Mouse (Mus musculus) lung, embryonic 14.5 days (tissue): Measurements from ENCODE around the gene Gm10840. TPM values are rescaled to one million over a fixed set of nuclear protein-coding genes. Genes with fewer than 3 reads are reported as not detected.
"Not testable (repeated sequence)": the region's sequence is repeated elsewhere in the genome, so short reads cannot be mapped to it uniquely, and the experiment has no call there.

Experiments used
- ATAC-seq: fragments of 200-750 bp; cut with Nextera tagmentation; 2 replicates; pipeline ENCODE4 v1.8.0; 2017; ENCODE audit warnings: mild to moderate bottlenecking, moderate TSS enrichment, moderate library complexity; ENCODE audit not compliant: insufficient read depth
- DNase-seq: peaks from one replicate; pipeline ENCODE4 v3.0.0-alpha.2; 2015
- H3K27ac ChIP-seq: fragments of 300-500 bp; sonication (generic); 2 replicates; pipeline ENCODE4 v1.5.1; 2014; ENCODE audit warnings: low read depth, mild to moderate bottlenecking, moderate library complexity
- H3K27me3 ChIP-seq: fragments of 300-500 bp; sonication (generic); 2 replicates; pipeline ENCODE4 v1.6.1; 2014; ENCODE audit warnings: low read length, control low read depth; ENCODE audit not compliant: insufficient read depth
- H3K36me3 ChIP-seq: fragments of 300-500 bp; sonication (generic); 2 replicates; pipeline ENCODE4 v1.6.1; 2014; ENCODE audit warnings: control low read depth; ENCODE audit not compliant: insufficient read depth
- H3K4me1 ChIP-seq: fragments of 300-500 bp; sonication (generic); 2 replicates; pipeline ENCODE4 v1.6.1; 2014; ENCODE audit warnings: antibody characterized with exemption, control low read depth; ENCODE audit not compliant: insufficient read depth
- H3K4me2 ChIP-seq: fragments of 300-500 bp; sonication (generic); 2 replicates; pipeline ENCODE4 v1.6.1; 2014; ENCODE audit warnings: mild to moderate bottlenecking
- H3K4me3 ChIP-seq: fragments of 300-500 bp; sonication (generic); 2 replicates; pipeline ENCODE4 v1.5.1; 2014; ENCODE audit warnings: low read depth, low read length
- H3K9ac ChIP-seq: fragments of 300-500 bp; sonication (generic); 2 replicates; pipeline ENCODE4 v1.6.1; 2014
- H3K9me3 ChIP-seq: fragments of 300-500 bp; sonication (generic); 2 replicates; pipeline ENCODE4 v1.6.1; 2016; ENCODE audit warnings: low read depth, low read length, control low read depth
- CTCF ChIP-seq: IDR thresholded peaks from 2 replicates; pipeline ENCODE4 v1.5.1; 2016; ENCODE audit warnings: antibody characterized with exemption, low read depth
- whole genome bisulfite sequencing: fragments of 180-500 bp; shearing (Covaris S2); extraction: QIAGEN DNeasy Blood & Tissue Kit; methylation state at CpG from one replicate; pipeline ENCODE4 v1.1.7; 2014; 5-methylcytosine and 5-hydroxymethylcytosine counted together
- polyA plus RNA-seq: library from polyadenylated mRNA; unstranded; fragments of >200 nt; fragmentation: Nextera tagmentation; extraction: Ambion mirVana; gene quantifications from 2 replicates; pipeline ENCODE4 v1.2.1, GENCODE M21; 2014

The Gm10840 gene
- not detected in 2 replicates for polyA plus RNA-seq

- Histone ChIP-seq H3K27ac (peak within 1 kb of the TSS; percentile 93), H3K4me2 (peak within 1 kb of the TSS; percentile 93), H3K36me3 (peaks cover 46% of the 10 kb centered on the region), H3K27me3 (no peaks in the 10 kb centered on the region), H3K4me1 (no peaks in the 10 kb centered on the region), H3K9ac (peak within 1 kb of the TSS; percentile 93), H3K9me3 (no peaks in the 10 kb centered on the region), H3K4me3 (peak within 1 kb of the TSS; percentile 85)
- 0 out of 2 replicates have a peak, but pooled peaks have one; percentile 10 for TF ChIP-seq CTCF
- 25% methylated on average over 22 of the region's 22 CpGs for WGBS
- ATAC-seq: peak; percentile 62
- peak; percentile 82 for DNase-seq
These were observed at the start of gene Gm10840, which contains the start of gene Limd2 for GRCm38 (mm10) chr11:106160841-106161721. Gene Gm10840, plus strand, starts transcription at chr11:106160850. Gene Limd2, minus strand, starts transcription at chr11:106160860.

GRCm38 (mm10) chr11:106111688-106112087 is 49.0 kb upstream of the Gm10840 start:
- H3K4me3 ChIP-seq: no peak overlapping the region
- H3K36me3 ChIP-seq: peaks cover 26% of the 10 kb centered on the region
- H3K9ac ChIP-seq: no peak overlapping the region

GRCm38 (mm10) chr11:106122221-106122620 is 38.4 kb upstream of the Gm10840 start:
- H3K4me1 ChIP-seq: no peaks in the 10 kb centered on the region
- H3K4me2 ChIP-seq: no peak overlapping the region
- H3K4me3 ChIP-seq: no peak overlapping the region
- 89% methylated on average over 5 of the region's 5 CpGs for WGBS
- no peak for ATAC-seq
- no peaks in the 10 kb centered on the region for H3K27me3 ChIP-seq
- no peak for DNase-seq
- no peak for TF ChIP-seq CTCF
- no peak overlapping the region; the same call in 1 of the 2 replicates for H3K27ac ChIP-seq
- H3K9me3 ChIP-seq: no peaks in the 10 kb centered on the region
- H3K36me3 ChIP-seq: peaks cover 70% of the 10 kb centered on the region
- H3K9ac ChIP-seq: no peak overlapping the region

More at GRCm38 (mm10) chr11:106111688-106112087, 49.0 kb upstream of the Gm10840 start:
- no peak for ATAC-seq
- H3K27ac ChIP-seq: no peak overlapping the region
- no peaks in the 10 kb centered on the region for H3K27me3 ChIP-seq
- H3K4me1 ChIP-seq: no peaks in the 10 kb centered on the region
- no peak for TF ChIP-seq CTCF
- no peak for DNase-seq
- no peaks in the 10 kb centered on the region for H3K9me3 ChIP-seq
- H3K4me2 ChIP-seq: no peak overlapping the region

GRCm38 (mm10) chr11:106122736-106123135 is 37.9 kb upstream of the Gm10840 start:
- no peak overlapping the region for H3K4me2 ChIP-seq
- DNase-seq (peak; percentile 41), ATAC-seq (no peak)
- H3K4me3 ChIP-seq: no peak overlapping the region
- no peaks in the 10 kb centered on the region for H3K27me3 ChIP-seq
- no peaks in the 10 kb centered on the region for H3K4me1 ChIP-seq
- 64% methylated on average over 3 of the region's 3 CpGs for WGBS
- H3K36me3 ChIP-seq: peaks cover 66% of the 10 kb centered on the region
- TF ChIP-seq CTCF: no peak
- H3K9ac ChIP-seq: no peak overlapping the region
- H3K9me3 ChIP-seq: no peaks in the 10 kb centered on the region
- H3K27ac ChIP-seq: no peak overlapping the region; the same call in 1 of the 2 replicates

GRCm38 (mm10) chr11:106124784-106125183 is 35.9 kb upstream of the Gm10840 start:
- no peak overlapping the region for H3K27ac ChIP-seq
- no peak for ATAC-seq
- H3K9me3 ChIP-seq: no peaks in the 10 kb centered on the region
- no peak for DNase-seq
- 81% methylated on average over 4 of the region's 4 CpGs for WGBS
- H3K4me3 ChIP-seq: no peak overlapping the region
- no peaks in the 10 kb centered on the region for H3K27me3 ChIP-seq
- H3K36me3 ChIP-seq: peaks cover 62% of the 10 kb centered on the region
- H3K4me2 ChIP-seq: no peak overlapping the region
- H3K4me1 ChIP-seq: no peaks in the 10 kb centered on the region
- no peak for TF ChIP-seq CTCF
- no peak overlapping the region for H3K9ac ChIP-seq

GRCm38 (mm10) chr11:106125827-106126226 is 34.8 kb upstream of the Gm10840 start:
- Histone ChIP-seq H3K27ac (no peak overlapping the region), H3K9me3 (no peaks in the 10 kb centered on the region), H3K4me1 (no peaks in the 10 kb centered on the region), H3K9ac (no peak overlapping the region), H3K27me3 (no peaks in the 10 kb centered on the region), H3K4me3 (no peak overlapping the region), H3K4me2 (no peak overlapping the region), H3K36me3 (peaks cover 67% of the 10 kb centered on the region)
- TF ChIP-seq CTCF: no peak
- 65% methylated on average over 1 of the region's 1 CpGs for WGBS
- ATAC-seq (no peak), DNase-seq (no peak)

- not testable (repeated sequence) for H3K4me2 ChIP-seq, H3K4me1 ChIP-seq, H3K27me3 ChIP-seq, ATAC-seq, DNase-seq, H3K4me3 ChIP-seq, H3K27ac ChIP-seq, H3K9ac ChIP-seq, H3K9me3 ChIP-seq
- H3K36me3 ChIP-seq: peaks cover 59% of the 10 kb centered on the region
- WGBS: 87% methylated on average over 4 of the region's 6 CpGs
These were observed 33.8 kb upstream of the Gm10840 start for GRCm38 (mm10) chr11:106126727-106127373.
